Mouse (Mus musculus): ENCODE results near the gene Gm29797. TPM values are rescaled to one million over a fixed set of nuclear protein-coding genes. Genes with fewer than 3 reads are reported as not detected.
A peak's percentile ranks its signal among the peaks of the same experiment; 100 is the strongest.

Gene Gm29797
- total and polyA plus RNA-seq, 2 experiments from 2014 or later, result not detected

GRCm38 (mm10) chr2:181677096-181677754 lies 20.4 kb downstream of the Gm29797 start:
- Histone ChIP-seq H3K4me2 (ENCODE audit: low read depth, low read length) (no peak overlapping the region), H3K9me3 (ENCODE audit: low read length) (no peaks in the 10 kb centered on the region), H3K4me1 (ENCODE audit: insufficient read depth, low read length) (peaks cover 22% of the 10 kb centered on the region), H3K4me3 (ENCODE audit: low read length) (no peak overlapping the region), H3K27me3 (ENCODE audit: insufficient read depth, low read length) (0 out of 2 replicates have a peak, but pooled peaks cover 3% of the 10 kb centered on the region), H3K36me3 (ENCODE audit: insufficient read depth, low read length) (no peaks in the 10 kb centered on the region), H3K27ac (peak overlapping the region; percentile 8; the same call in 1 of the 2 replicates), H3K9ac (replicated peaks; ENCODE audit: low read length) (no peak overlapping the region)
- TF ChIP-seq CTCF (IDR thresholded peaks at IDR 0.05; ENCODE audit: low read depth), result 0 out of 2 replicates have a peak, but pooled peaks have one; percentile 19
- no peak for ATAC-seq
- no peak for DNase-seq (ENCODE audit: low spot score)
- 54% methylated on average over 5 of the region's 5 CpGs for WGBS

- 59% methylated on average over 3 of the region's 3 CpGs for WGBS
- no peak overlapping the region for H3K27ac ChIP-seq
- H3K4me2 ChIP-seq (ENCODE audit: low read depth, low read length), result no peak overlapping the region
- no peaks in the 10 kb centered on the region for H3K27me3 ChIP-seq (ENCODE audit: insufficient read depth, low read length)
- H3K4me3 ChIP-seq (ENCODE audit: low read length), result no peak overlapping the region
- H3K9me3 ChIP-seq (ENCODE audit: low read length), result no peaks in the 10 kb centered on the region
- no peak for DNase-seq (ENCODE audit: low spot score)
- H3K36me3 ChIP-seq (ENCODE audit: insufficient read depth, low read length), result no peaks in the 10 kb centered on the region
- no peak for TF ChIP-seq CTCF (IDR thresholded peaks at IDR 0.05; ENCODE audit: low read depth)
- no peak for ATAC-seq
- H3K4me1 ChIP-seq (ENCODE audit: insufficient read depth, low read length), result peaks cover 22% of the 10 kb centered on the region
- H3K9ac ChIP-seq (replicated peaks; ENCODE audit: low read length), result no peak overlapping the region
These were observed 20.9 kb downstream of the Gm29797 start for GRCm38 (mm10) chr2:181677755-181678098.

GRCm38 (mm10) chr2:181678780-181679179 lies 21.9 kb downstream of the Gm29797 start:
- ATAC-seq, result peak; percentile 79
- WGBS, result 52% methylated on average over 1 of the region's 1 CpGs

GRCm38 (mm10) chr2:181679951-181680715 lies 23.3 kb downstream of the Gm29797 start, which contains the start of gene Tcea2:
TSS of gene Tcea2 (plus strand) at chr2:181680310.
- TF ChIP-seq CTCF (IDR thresholded peaks at IDR 0.05; ENCODE audit: low read depth), result peak; percentile 44; the same call in 1 of the 2 replicates
- Histone ChIP-seq H3K4me2 (ENCODE audit: low read depth, low read length) (peak within 1 kb of the TSS; percentile 99), H3K27me3 (ENCODE audit: insufficient read depth, low read length) (no peaks in the 10 kb centered on the region), H3K36me3 (ENCODE audit: insufficient read depth, low read length) (no peaks in the 10 kb centered on the region), H3K27ac (peak within 1 kb of the TSS; percentile 86), H3K9ac (replicated peaks; ENCODE audit: low read length) (peak within 1 kb of the TSS; percentile 89), H3K4me1 (ENCODE audit: insufficient read depth, low read length) (peaks cover 19% of the 10 kb centered on the region), H3K4me3 (ENCODE audit: low read length) (peak within 1 kb of the TSS; percentile 63), H3K9me3 (ENCODE audit: low read length) (no peaks in the 10 kb centered on the region)
- ATAC-seq, result peak; percentile 61
- peak; percentile 85 for DNase-seq (ENCODE audit: low spot score)
- under 1% methylated on average over 60 of the region's 69 CpGs for WGBS

More at GRCm38 (mm10) chr2:181678780-181679179, 21.9 kb downstream of the Gm29797 start:
- peak; percentile 91 for DNase-seq (ENCODE audit: low spot score)
- Histone ChIP-seq H3K9me3 (ENCODE audit: low read length) (no peaks in the 10 kb centered on the region), H3K4me1 (ENCODE audit: insufficient read depth, low read length) (peaks cover 22% of the 10 kb centered on the region), H3K36me3 (ENCODE audit: insufficient read depth, low read length) (no peaks in the 10 kb centered on the region), H3K4me3 (ENCODE audit: low read length) (no peak overlapping the region), H3K4me2 (ENCODE audit: low read depth, low read length) (no peak overlapping the region), H3K27ac (no peak overlapping the region), H3K27me3 (ENCODE audit: insufficient read depth, low read length) (no peaks in the 10 kb centered on the region), H3K9ac (replicated peaks; ENCODE audit: low read length) (no peak overlapping the region)
- peak; percentile 98 for TF ChIP-seq CTCF (IDR thresholded peaks at IDR 0.05; ENCODE audit: low read depth)

- Histone ChIP-seq H3K4me1 (ENCODE audit: insufficient read depth, low read length) (peaks cover 14% of the 10 kb centered on the region), H3K27ac (peak overlapping the region; percentile 86)
- WGBS, result 13% methylated on average over 7 of the region's 7 CpGs
These were observed 23.9 kb downstream of the Gm29797 start for GRCm38 (mm10) chr2:181680716-181681117.

GRCm38 (mm10) chr2:181681978-181682377 lies 25.1 kb downstream of the Gm29797 start:
- 93% methylated on average over 1 of the region's 1 CpGs for WGBS

More at GRCm38 (mm10) chr2:181680716-181681117, 23.9 kb downstream of the Gm29797 start:
- Histone ChIP-seq H3K9ac (replicated peaks; ENCODE audit: low read length) (peak overlapping the region; percentile 89), H3K9me3 (ENCODE audit: low read length) (no peaks in the 10 kb centered on the region), H3K27me3 (ENCODE audit: insufficient read depth, low read length) (no peaks in the 10 kb centered on the region), H3K36me3 (ENCODE audit: insufficient read depth, low read length) (peaks cover under 1% of the 10 kb centered on the region; the same call in 1 of the 2 replicates), H3K4me2 (ENCODE audit: low read depth, low read length) (peak overlapping the region; percentile 99), H3K4me3 (ENCODE audit: low read length) (peak overlapping the region; percentile 63)
- ATAC-seq (peak; percentile 13; the same call in 1 of the 2 replicates), DNase-seq (ENCODE audit: low spot score) (no peak)
- no peak for TF ChIP-seq CTCF (IDR thresholded peaks at IDR 0.05; ENCODE audit: low read depth)

More at GRCm38 (mm10) chr2:181681978-181682377, 25.1 kb downstream of the Gm29797 start:
- ATAC-seq (no peak), DNase-seq (ENCODE audit: low spot score) (no peak)
- no peaks in the 10 kb centered on the region for H3K9me3 ChIP-seq (ENCODE audit: low read length)
- no peak overlapping the region for H3K9ac ChIP-seq (replicated peaks; ENCODE audit: low read length)
- H3K27ac ChIP-seq, result no peak overlapping the region
- no peak for TF ChIP-seq CTCF (IDR thresholded peaks at IDR 0.05; ENCODE audit: low read depth)
- H3K4me3 ChIP-seq (ENCODE audit: low read length), result no peak overlapping the region
- H3K27me3 ChIP-seq (ENCODE audit: insufficient read depth, low read length), result no peaks in the 10 kb centered on the region
- 0 out of 2 replicates have a peak, but pooled peaks cover 2% of the 10 kb centered on the region for H3K4me1 ChIP-seq (ENCODE audit: insufficient read depth, low read length)
- peaks cover 13% of the 10 kb centered on the region; the same call in 1 of the 2 replicates for H3K36me3 ChIP-seq (ENCODE audit: insufficient read depth, low read length)
- H3K4me2 ChIP-seq (ENCODE audit: low read depth, low read length), result no peak overlapping the region; the same call in 1 of the 2 replicates
